Mouse (Mus musculus): ENCODE measurements around the gene Acoxl.

Acoxl gene

DNA sequence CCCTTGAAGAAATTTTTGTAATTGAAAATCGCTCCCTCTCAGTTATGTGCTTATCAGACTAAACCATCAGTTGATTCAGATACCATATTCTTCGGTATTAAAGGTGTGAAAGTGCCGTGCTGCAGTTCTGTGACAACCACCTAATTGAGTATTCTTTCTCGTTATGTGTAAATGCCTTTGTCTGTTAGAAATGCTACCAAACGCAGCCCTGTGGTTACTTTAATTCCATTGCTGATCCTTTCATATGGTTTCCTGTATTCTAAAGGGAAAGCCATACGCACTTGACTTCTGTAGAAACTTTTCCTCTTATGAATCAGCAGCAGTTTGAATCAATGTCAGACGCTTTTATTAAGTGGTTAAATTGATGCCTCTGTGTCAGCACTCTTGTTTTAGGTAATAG is 278.9 kb downstream of the Acoxl start:
- DNase-seq (ENCODE audit: low read depth, low spot score): no peak

- DNase-seq (ENCODE audit: low read depth, low spot score): no peak
Observed at GRCm38 (mm10) chr2:128118971-128119370, 280.3 kb downstream of the Acoxl start.

- peak; percentile 83 for DNase-seq (ENCODE audit: low read depth, low spot score)
Observed at GRCm38 (mm10) chr2:128122491-128122890, 283.8 kb downstream of the Acoxl start.

DNA sequence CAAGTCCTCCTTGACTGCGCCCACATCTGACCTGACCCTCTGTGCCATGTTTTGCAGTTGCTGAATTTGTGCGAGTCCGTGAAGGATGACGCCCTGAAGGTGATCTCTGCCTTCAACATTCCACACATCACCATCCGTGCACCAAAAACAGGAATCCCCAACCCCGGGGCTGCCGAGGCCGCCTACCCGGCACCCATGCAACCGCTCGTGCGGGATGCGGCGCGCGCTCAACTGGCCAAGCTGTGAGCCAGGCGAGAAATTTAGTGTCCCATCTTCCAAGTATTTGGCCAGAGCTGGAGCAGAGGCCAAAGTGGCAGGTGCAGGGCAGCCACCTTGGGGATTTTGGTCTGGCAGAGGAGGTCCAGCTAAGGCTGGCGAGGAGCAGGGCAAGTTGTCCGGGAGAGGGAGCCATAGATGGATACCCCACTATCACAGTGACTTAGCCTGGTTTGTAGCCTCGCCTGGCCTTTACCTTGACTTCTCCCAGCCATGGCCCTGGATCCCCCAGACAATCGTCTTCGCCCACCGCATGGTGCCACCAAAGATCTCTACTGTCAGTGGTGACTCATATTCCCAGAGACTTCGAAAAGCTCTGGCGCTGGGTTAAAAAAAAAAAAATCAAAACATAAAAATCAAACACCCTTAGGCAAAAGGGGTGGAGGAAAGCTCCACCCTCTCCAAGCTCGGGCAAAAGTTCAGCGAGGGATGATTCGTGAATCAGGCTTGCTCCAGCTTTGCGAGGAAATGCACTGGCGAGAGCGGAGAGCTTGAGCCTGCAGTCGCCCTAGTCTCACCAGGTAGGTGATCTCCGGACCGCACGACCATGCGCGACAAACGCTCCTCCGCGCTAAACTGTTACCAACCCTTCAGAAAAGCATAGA is 284.5 kb downstream of the Acoxl start:
- DNase-seq (ENCODE audit: low read depth, low spot score): peak; percentile 34

- DNase-seq (ENCODE audit: low read depth, low spot score): peak; percentile 48
Observed at GRCm38 (mm10) chr2:128123921-128124683, 285.4 kb downstream of the Acoxl start.

- DNase-seq (ENCODE audit: low read depth, low spot score): no peak
Observed at GRCm38 (mm10) chr2:128124693-128125092, 286.0 kb downstream of the Acoxl start.

- peak; percentile 93 for DNase-seq (ENCODE audit: low read depth, low spot score)
Observed at GRCm38 (mm10) chr2:128125635-128126470, 287.2 kb downstream of the Acoxl start, which contains the start of gene Bcl2l11. Gene Bcl2l11, plus strand, starts transcription at chr2:128126038.

DNA sequence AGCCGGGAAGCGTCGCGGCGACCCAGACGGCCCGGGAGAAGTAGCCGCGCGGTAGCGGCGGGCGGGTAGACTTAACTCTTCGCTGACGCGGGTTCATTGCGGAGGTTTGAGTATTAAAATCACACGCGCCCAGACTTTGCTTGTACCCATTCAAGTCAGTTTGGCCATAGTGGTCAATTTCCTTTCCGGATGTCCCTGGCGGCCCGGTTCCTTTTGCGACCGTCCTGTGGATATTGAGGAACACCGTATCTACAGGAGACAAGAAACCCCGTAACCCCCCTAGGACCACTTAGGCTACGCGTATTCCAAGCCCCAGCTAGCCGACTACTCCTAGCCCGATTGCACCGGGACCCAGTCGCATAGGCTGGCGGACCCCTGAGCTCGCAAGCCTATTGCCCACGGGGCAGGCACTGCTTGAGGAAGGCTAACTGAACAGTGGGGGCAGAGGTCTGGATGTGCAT is 287.9 kb downstream of the Acoxl start:
- DNase-seq (ENCODE audit: low read depth, low spot score): peak; percentile 10

- DNase-seq (ENCODE audit: low read depth, low spot score): peak; percentile 89
Observed at GRCm38 (mm10) chr2:128127121-128127671, 288.5 kb downstream of the Acoxl start.

DNA sequence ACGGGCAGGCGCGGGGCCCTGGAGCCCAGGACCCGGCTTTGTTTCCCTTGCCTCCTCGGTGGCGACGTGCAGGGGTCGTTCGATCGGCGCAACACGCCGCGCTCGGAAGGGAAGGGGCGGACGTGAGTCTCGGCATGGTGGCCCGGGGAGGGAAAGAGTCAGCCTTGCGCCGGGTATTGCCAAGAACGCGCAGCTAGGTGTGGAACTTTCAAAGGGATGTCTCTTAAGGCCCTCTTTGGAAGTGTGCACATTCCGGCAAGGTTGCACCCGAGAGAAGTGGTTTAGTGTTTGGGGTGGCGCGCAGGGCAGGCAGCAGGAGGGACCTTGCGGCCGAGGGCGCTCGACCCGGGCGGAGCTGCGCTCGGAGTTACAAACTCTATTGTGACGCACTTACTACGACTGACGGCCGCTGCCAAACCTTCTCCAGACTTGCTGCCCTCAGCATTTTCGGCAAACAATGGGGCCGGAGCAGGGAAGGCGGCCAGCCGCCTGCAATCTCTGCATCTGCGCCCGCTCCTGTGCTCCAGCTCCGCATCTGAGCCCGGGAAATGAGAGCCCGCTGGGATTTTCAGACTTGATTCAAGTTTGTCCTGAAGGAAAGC is 289.1 kb downstream of the Acoxl start:
- DNase-seq (ENCODE audit: low read depth, low spot score): peak; percentile 77

DNA sequence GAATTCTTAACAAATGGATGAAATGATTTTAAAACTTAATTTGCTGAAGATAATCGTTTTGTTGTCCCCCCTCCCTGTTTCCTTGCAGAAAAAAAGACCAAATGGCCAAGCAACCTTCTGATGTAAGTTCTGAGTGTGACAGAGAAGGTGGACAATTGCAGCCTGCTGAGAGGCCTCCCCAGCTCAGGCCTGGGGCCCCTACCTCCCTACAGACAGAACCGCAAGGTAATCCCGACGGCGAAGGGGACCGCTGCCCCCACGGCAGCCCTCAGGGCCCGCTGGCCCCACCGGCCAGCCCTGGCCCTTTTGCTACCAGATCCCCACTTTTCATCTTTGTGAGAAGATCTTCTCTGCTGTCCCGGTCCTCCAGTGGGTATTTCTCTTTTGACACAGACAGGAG is 289.9 kb downstream of the Acoxl start:
- no peak for DNase-seq (ENCODE audit: low read depth, low spot score)

DNA sequence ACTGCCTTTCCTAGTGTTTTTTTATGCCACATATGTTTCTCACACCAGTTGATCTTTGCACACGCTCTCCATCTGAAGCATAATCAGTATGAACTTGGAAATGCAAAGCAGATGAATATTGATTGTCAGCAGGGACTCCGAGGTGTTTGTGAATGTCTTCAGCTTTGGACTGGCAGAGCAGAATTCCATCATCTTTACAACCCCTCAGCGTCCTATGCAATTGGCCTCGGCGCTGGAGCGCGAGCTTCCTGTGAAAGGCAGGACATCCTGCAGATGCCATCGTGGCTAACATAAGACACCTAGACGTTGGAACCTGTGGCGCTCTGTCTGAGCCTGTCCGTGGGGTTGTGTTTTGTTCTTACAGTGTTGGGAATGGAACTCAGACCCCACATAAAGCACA is 292.8 kb downstream of the Acoxl start:
- DNase-seq (ENCODE audit: low read depth, low spot score): no peak

GRCm38 (mm10) chr2:128132635-128133034 is 294.0 kb downstream of the Acoxl start:
- DNase-seq (ENCODE audit: low read depth, low spot score): no peak

GRCm38 (mm10) chr2:128133865-128134264 is 295.2 kb downstream of the Acoxl start:
- no peak for DNase-seq (ENCODE audit: low read depth, low spot score)

DNA sequence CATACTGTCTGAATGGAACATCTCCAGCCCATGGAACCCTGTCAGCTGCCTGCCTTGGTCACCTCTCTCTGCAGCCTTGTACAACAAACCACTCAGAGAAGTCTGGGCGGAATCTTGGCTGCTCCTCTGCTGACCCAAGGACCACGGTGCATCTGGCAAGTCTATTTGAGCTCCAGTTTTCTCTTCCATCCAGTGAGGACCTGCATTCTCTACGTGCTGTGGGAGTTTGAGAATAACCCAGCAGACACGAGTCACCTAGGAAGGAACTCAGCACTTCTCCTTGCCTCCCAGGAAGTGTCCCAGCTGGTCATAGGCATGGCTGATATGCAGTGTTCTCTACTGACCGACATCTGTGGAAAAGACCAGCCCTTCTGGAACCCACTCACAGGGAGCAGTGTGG is 295.8 kb downstream of the Acoxl start:
- no peak for DNase-seq (ENCODE audit: low read depth, low spot score)

GRCm38 (mm10) chr2:128134948-128135347 is 296.3 kb downstream of the Acoxl start:
- no peak for DNase-seq (ENCODE audit: low read depth, low spot score)

DNA sequence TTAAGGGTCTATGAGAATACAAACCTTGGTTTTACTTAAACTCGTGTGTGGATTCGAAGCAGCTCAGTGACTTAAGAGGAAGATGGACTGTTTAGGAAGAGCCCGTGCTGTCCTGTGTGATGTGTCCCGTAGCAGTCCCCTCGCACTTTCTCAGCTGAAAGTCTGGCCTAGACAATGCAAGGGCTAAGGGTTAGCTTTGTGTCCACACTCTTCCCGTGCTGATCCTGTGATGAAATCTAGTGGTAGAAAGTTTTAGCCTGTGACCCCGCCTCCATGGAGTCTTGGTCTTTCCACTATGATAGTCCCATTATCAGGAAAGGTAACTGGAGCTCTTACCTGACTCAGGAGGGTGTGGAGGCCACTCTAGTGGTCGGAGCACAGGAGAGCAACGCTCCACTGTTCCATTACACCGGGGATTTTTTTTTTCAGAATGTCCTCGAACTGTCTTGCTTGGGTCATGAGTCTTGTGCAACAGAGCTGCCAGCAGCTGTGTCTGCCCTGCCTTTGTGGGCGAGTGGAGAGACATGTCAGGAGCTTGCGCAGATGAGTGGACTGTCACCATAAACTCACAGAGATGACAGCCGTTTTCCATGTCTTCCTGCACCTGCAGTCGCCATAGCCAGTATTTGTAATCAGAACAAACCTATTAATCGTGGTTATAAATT is 298.2 kb downstream of the Acoxl start:
- DNase-seq (ENCODE audit: low read depth, low spot score): no peak

DNA sequence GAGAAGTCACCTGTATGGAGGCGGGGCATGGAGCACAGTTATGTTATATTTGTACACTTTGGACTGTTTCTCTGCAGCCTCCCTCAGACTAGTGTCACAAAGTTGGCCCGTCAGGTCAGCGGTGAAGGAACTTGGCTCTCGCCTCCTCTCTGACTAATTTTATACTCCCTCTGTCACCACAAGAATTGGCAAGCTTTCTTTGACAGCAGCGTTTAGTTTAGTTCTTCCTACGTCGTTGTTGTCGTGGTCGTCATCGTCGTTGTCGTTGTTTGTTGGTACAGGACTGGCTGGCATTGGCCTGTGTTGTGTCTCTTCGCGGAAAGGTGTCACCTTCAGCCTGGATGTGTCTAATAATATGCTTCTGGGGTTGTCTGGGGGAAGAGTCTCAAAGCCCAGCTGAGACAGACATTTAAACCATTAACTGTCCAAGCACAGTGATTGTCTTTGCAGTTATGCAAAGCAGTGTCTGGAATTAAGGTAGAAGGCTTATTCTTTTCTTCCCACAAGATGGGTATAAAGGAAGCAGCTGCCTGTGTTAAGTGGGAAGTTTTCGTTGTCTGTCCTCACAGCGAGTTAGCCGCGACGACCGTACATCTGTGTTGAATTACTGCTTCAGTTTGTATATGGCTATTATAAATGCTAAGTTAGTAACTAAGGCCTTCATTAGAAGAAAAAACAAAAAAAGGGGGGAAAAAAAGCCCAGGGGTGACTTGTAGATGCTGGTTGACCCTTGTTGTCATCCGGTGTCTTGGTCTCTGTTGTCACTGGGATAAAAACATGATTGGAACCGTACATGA is 299.0 kb downstream of the Acoxl start:
- DNase-seq (ENCODE audit: low read depth, low spot score): no peak

DNA sequence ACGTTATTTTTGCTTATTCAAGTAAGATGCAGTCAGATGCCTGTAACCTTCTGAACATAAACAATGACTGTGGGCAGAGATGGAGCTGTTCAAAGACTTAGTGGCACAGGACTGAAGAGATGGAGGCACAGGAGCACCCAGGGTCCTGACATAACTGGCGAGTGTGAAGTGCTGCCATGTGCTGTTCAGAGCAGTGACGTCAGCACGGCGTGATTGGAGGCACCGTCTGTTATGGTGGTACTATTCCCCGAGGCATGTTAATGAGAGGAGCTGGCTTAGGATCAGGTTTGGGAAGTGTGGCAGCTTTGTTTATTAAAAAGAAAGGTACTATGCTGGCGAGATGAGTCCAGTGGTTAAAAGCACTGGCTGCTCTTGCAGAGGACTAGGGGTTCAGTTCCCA is 300.2 kb downstream of the Acoxl start:
- DNase-seq (ENCODE audit: low read depth, low spot score): no peak

DNA sequence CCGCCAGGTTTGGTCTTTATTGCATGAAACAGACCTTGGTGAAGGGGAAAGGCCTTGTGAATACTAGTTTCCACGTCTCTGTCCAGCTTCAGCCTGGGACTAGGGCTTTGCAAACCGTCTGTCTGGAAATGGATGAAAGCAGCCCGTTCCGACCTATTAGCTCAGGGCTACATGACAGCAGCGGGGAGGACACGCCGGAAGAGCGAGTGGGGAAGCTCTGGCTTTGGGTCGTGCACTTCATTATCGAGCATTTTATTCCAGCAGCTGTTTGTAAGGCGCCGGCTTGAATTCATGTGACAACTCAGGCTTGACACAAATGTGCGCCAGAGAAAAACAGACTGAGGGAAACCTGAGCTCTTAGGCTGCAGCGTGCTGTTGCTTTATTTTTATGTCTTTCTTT is 301.1 kb downstream of the Acoxl start:
- DNase-seq (ENCODE audit: low read depth, low spot score): no peak

Data from ES-CJ7 (cell line).